27 mouse cellular contexts compared by ENCODE assay signal in genomic region chr8:60028676-60029075, GRCm38 (mm10).
DNase-seq lines count a peak whose midpoint lies in the region; ATAC-seq lines count a peak whose summit lies in the region.
"Had no signal": no experiment of that assay in that cellular context is flagged by ENCODE, and none has a peak within 500 bp of the region (broad histone marks: within the 10 kb centered on the region; RNA-seq: fewer than 3 reads in every experiment).

No protein-coding gene starts in this region.

- H3K9me3 ChIP-seq in forebrain, embryonic 15.5 days: no peaks in the 10 kb centered on the region
- H3K9me3 ChIP-seq in forebrain, embryonic 12.5 days: no peaks in the 10 kb centered on the region
- no peaks in the 10 kb centered on the region for H3K9me3 ChIP-seq in embryonic facial prominence, embryonic 14.5 days (ENCODE audit: control insufficient read depth, low read length)
- H3K9me3 ChIP-seq: G1E; kidney, embryonic 15.5 days; limb, embryonic 12.5 days; liver, embryonic 12.5 days; neural tube, embryonic 15.5 days; stomach, embryonic 15.5 days had no signal

- 61% methylated on average over 2 of the region's 2 CpGs for WGBS in forebrain, embryonic 15.5 days
- WGBS in forebrain, embryonic 12.5 days: 71% methylated on average over 2 of the region's 2 CpGs
- WGBS in embryonic facial prominence, embryonic 14.5 days: 31% methylated on average over 2 of the region's 2 CpGs

- peak; percentile 3 for DNase-seq in layer of hippocampus, adult 9-11 months
- no peak for DNase-seq in layer of hippocampus, postnatal 10 days (ENCODE audit: low spot score in 2 of 2)
- DNase-seq in brain, adult 2 months (ENCODE audit: low read depth, low spot score): peak; percentile 43
- peak; percentile 57 for DNase-seq in embryonic facial prominence, embryonic 14.5 days (ENCODE audit: low spot score)
- no peak for DNase-seq in testis, postnatal 10 days (ENCODE audit: low spot score)
- DNase-seq: adrenal gland, adult 2 months; cerebellum, adult 8-10 months; cerebellum, postnatal 36 days; embryo, embryonic 11 days; gastrocnemius, postnatal 36 days; heart, adult 2 months; kidney, postnatal 36 days; lung, adult 18-20 months; lung, postnatal 10 days; thymus, adult 2 months; thymus, postnatal 4 days had no signal

- peak; percentile 72 for ATAC-seq in forebrain, embryonic 15.5 days (replicated peaks)
- ATAC-seq in forebrain, embryonic 12.5 days (ENCODE audit: low FRiP score): no peak
- ATAC-seq in embryonic facial prominence, embryonic 14.5 days (ENCODE audit: low read depth): no peak; the same call in 1 of the 2 replicates
- ATAC-seq in megakaryocyte progenitor cell, adult 5-6 weeks (replicated peaks; ENCODE audit: poor library complexity): no peak
- ATAC-seq: intestine, postnatal 0 days; liver, embryonic 12.5 days had no signal

- H3K4me3 ChIP-seq in forebrain, embryonic 15.5 days: no peak overlapping the region
- H3K4me3 ChIP-seq in forebrain, embryonic 12.5 days (replicated peaks): no peak overlapping the region
- no peak overlapping the region for H3K4me3 ChIP-seq in embryonic facial prominence, embryonic 14.5 days (ENCODE audit: low read depth, low read length)
- H3K4me3 ChIP-seq: heart, adult 2 months; kidney, embryonic 15.5 days; limb, embryonic 12.5 days; liver, embryonic 12.5 days; neural tube, embryonic 15.5 days; stomach, embryonic 15.5 days had no signal

- no peaks in the 10 kb centered on the region for H3K36me3 ChIP-seq in forebrain, embryonic 15.5 days
- H3K36me3 ChIP-seq in forebrain, embryonic 12.5 days (replicated peaks): no peaks in the 10 kb centered on the region
- no peaks in the 10 kb centered on the region for H3K36me3 ChIP-seq in embryonic facial prominence, embryonic 14.5 days (ENCODE audit: control insufficient read depth, insufficient read depth, low read length)
- H3K36me3 ChIP-seq: G1E; kidney, embryonic 15.5 days; limb, embryonic 12.5 days; liver, embryonic 12.5 days; neural tube, embryonic 15.5 days; stomach, embryonic 15.5 days had no signal

- no peak overlapping the region for H3K9ac ChIP-seq in forebrain, embryonic 15.5 days (replicated peaks)
- H3K9ac ChIP-seq in forebrain, embryonic 12.5 days: no peak overlapping the region
- no peak overlapping the region for H3K9ac ChIP-seq in embryonic facial prominence, embryonic 14.5 days (ENCODE audit: low read depth, low read length)
- H3K9ac ChIP-seq: kidney, embryonic 15.5 days; limb, embryonic 12.5 days; liver, embryonic 12.5 days; neural tube, embryonic 15.5 days; stomach, embryonic 15.5 days had no signal

- no peak overlapping the region for H3K27ac ChIP-seq in forebrain, embryonic 15.5 days (replicated peaks)
- no peak overlapping the region for H3K27ac ChIP-seq in forebrain, embryonic 12.5 days
- no peak overlapping the region for H3K27ac ChIP-seq in embryonic facial prominence, embryonic 14.5 days (replicated peaks; ENCODE audit: low read depth, low read length)
- H3K27ac ChIP-seq: heart, adult 2 months; kidney, embryonic 15.5 days; limb, embryonic 12.5 days; liver, embryonic 12.5 days; neural tube, embryonic 15.5 days; stomach, embryonic 15.5 days had no signal

- H3K4me1 ChIP-seq in forebrain, embryonic 15.5 days: no peaks in the 10 kb centered on the region
- no peaks in the 10 kb centered on the region for H3K4me1 ChIP-seq in forebrain, embryonic 12.5 days
- no peaks in the 10 kb centered on the region for H3K4me1 ChIP-seq in embryonic facial prominence, embryonic 14.5 days (ENCODE audit: control insufficient read depth, insufficient read depth, low read length)
- H3K4me1 ChIP-seq: kidney, embryonic 15.5 days; limb, embryonic 12.5 days; liver, embryonic 12.5 days; neural tube, embryonic 15.5 days; stomach, embryonic 15.5 days had no signal

- H3K4me2 ChIP-seq in forebrain, embryonic 15.5 days (replicated peaks): no peak overlapping the region
- no peak overlapping the region for H3K4me2 ChIP-seq in forebrain, embryonic 12.5 days
- H3K4me2 ChIP-seq in embryonic facial prominence, embryonic 14.5 days (ENCODE audit: low read depth, low read length): no peak overlapping the region
- H3K4me2 ChIP-seq: kidney, embryonic 15.5 days; limb, embryonic 12.5 days; liver, embryonic 12.5 days; neural tube, embryonic 15.5 days; stomach, embryonic 15.5 days had no signal

- no peaks in the 10 kb centered on the region for H3K27me3 ChIP-seq in forebrain, embryonic 15.5 days
- H3K27me3 ChIP-seq in forebrain, embryonic 12.5 days: no peaks in the 10 kb centered on the region
- no peaks in the 10 kb centered on the region for H3K27me3 ChIP-seq in embryonic facial prominence, embryonic 14.5 days (replicated peaks; ENCODE audit: control insufficient read depth, insufficient read depth, low read length)
- H3K27me3 ChIP-seq: CH12.LX; kidney, embryonic 15.5 days; limb, embryonic 12.5 days; liver, embryonic 12.5 days; neural tube, embryonic 15.5 days; stomach, embryonic 15.5 days had no signal

Comparison
In these comparisons a context has a peak if more than half of its experiments do, and no peak if none do; other contexts are left out.
1. DNase-seq: peak in layer of hippocampus, adult 9-11 months (single experiment), brain, adult 2 months (single experiment) and embryonic facial prominence, embryonic 14.5 days (single experiment); none in layer of hippocampus, postnatal 10 days (0 of 2) and testis, postnatal 10 days (single experiment).